Mouse (Mus musculus) kidney, adult 2 months (tissue): ENCODE measurements at regions not wholly inside any gene's neighbourhood (a gene's known extent, or its start where the extent isn't known, plus 50 kb on each side); places are given as distances from the start of the nearest gene placed in this dataset.
A peak's percentile ranks its signal among the peaks of the same experiment; 100 is the strongest.

Experiments
- CTCF ChIP-seq: fragments of 200-500 bp; conservative IDR thresholded peaks from 2 replicates; pipeline ENCODE4 v1.5.1; 2011; ENCODE audit warnings: low read depth, mild to moderate bottlenecking, control low read depth, low read length, moderate library complexity, mixed read lengths; ENCODE audit not compliant: insufficient read depth, insufficient read length
- POLR2A ChIP-seq: fragments of 200-500 bp; IDR thresholded peaks from one replicate; pipeline ENCODE4 v1.6.1; 2011; ENCODE audit warnings: low read depth, low read length, control low read depth

DNA sequence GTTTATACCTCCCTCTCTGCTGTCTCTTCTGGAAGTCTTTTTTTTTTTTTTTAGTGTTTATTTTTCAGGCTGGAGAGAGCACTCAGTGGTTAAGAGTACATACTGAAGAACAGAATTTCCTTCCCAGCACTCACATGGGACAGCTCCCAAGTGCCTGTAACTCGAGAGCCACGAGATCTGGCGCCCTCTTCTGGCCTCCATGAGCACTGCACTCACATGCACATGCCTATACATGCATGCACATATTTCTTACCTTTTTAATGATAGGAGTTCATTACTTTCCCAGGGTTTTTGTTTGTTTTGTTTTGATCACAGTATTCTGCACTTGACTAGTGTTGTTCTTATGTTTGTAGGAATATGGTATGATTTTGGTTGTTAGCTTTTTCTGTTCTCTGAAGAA, 139.5 kb upstream of the Fmo9 start:
- TF ChIP-seq CTCF (0 out of 2 replicates have a peak, but pooled peaks have one; percentile 23), POLR2A (no peak)
